ENCODE assay signal across 12 mouse cellular contexts in genomic region chrX:106017102-106017501, GRCm38 (mm10). TPM values are rescaled to one million over a fixed set of nuclear protein-coding genes. Genes with fewer than 3 reads are reported as not detected.
A peak's percentile ranks its signal among the peaks of the same experiment; 100 is the strongest.
DNase-seq lines count a peak whose midpoint lies in the region; ATAC-seq and TF ChIP-seq lines count a peak whose summit lies in the region.
"Had no signal": no experiment of that assay in that cellular context is flagged by ENCODE, and none has a peak within 500 bp of the region (broad histone marks: within the 10 kb centered on the region; RNA-seq: fewer than 3 reads in every experiment).

No protein-coding gene starts in this region.

- no peak for TF ChIP-seq POLR2A in kidney, adult 2 months (IDR thresholded peaks at IDR 0.05; ENCODE audit: low read depth, low read length)

- no peaks in the 10 kb centered on the region for H3K27me3 ChIP-seq in kidney, adult 2 months (replicated peaks; ENCODE audit: control insufficient read depth, insufficient read depth, low read length)
- no peaks in the 10 kb centered on the region for H3K27me3 ChIP-seq in hindbrain, embryonic 12.5 days
- H3K27me3 ChIP-seq in midbrain, embryonic 13.5 days = no peaks in the 10 kb centered on the region

- WGBS in kidney, adult 2 months = 48% methylated on average over 3 of the region's 3 CpGs
- 91% methylated on average over 3 of the region's 3 CpGs for WGBS in hindbrain, embryonic 12.5 days
- WGBS in midbrain, embryonic 13.5 days = 91% methylated on average over 3 of the region's 3 CpGs

- H3K27ac ChIP-seq in kidney, adult 2 months (ENCODE audit: insufficient read depth, low read depth, low read length) = peak overlapping the region; percentile 56
- peak overlapping the region; percentile 75 for H3K27ac ChIP-seq in brown adipose tissue, adult 24 weeks (replicated peaks; ENCODE audit: low read depth, low read length)
- H3K27ac ChIP-seq in hindbrain, embryonic 12.5 days = no peak overlapping the region
- no peak overlapping the region for H3K27ac ChIP-seq in midbrain, embryonic 13.5 days

- H3K4me3 ChIP-seq in kidney, adult 2 months (ENCODE audit: insufficient read depth, low read depth, low read length) = peak overlapping the region; percentile 51
- peak overlapping the region; percentile 57 for H3K4me3 ChIP-seq in brown adipose tissue, adult 24 weeks (ENCODE audit: insufficient read depth, low read depth, low read length)
- no peak overlapping the region for H3K4me3 ChIP-seq in hindbrain, embryonic 12.5 days
- no peak overlapping the region for H3K4me3 ChIP-seq in midbrain, embryonic 13.5 days (replicated peaks)

- ATAC-seq in hindbrain, embryonic 12.5 days (ENCODE audit: low FRiP score) = no peak
- no peak for ATAC-seq in midbrain, embryonic 13.5 days
- ATAC-seq: Patski had no signal

- H3K9ac ChIP-seq in hindbrain, embryonic 12.5 days = no peak overlapping the region
- H3K9ac ChIP-seq in midbrain, embryonic 13.5 days (replicated peaks) = no peak overlapping the region

- no peaks in the 10 kb centered on the region; the same call in 1 of the 2 replicates for H3K36me3 ChIP-seq in kidney, adult 2 months (ENCODE audit: control insufficient read depth, insufficient read depth, low read length)
- H3K36me3 ChIP-seq in hindbrain, embryonic 12.5 days = peaks cover 7% of the 10 kb centered on the region; the same call in 1 of the 2 replicates
- H3K36me3 ChIP-seq in midbrain, embryonic 13.5 days = 0 out of 2 replicates have a peak, but pooled peaks cover 2% of the 10 kb centered on the region

- 0 out of 2 replicates have a peak overlapping the region, but pooled peaks have one; percentile 50 for H3K4me2 ChIP-seq in hindbrain, embryonic 12.5 days (replicated peaks)
- H3K4me2 ChIP-seq in midbrain, embryonic 13.5 days (replicated peaks) = peak overlapping the region; percentile 23

- H3K9me3 ChIP-seq in hindbrain, embryonic 12.5 days (replicated peaks) = no peaks in the 10 kb centered on the region
- H3K9me3 ChIP-seq in midbrain, embryonic 13.5 days = no peaks in the 10 kb centered on the region

- no peak for TF ChIP-seq CTCF in kidney, adult 2 months (conservative IDR thresholded peaks at IDR 0.05; ENCODE audit: insufficient read depth, insufficient read length, low read depth, low read length)

- no peak for DNase-seq in kidney, adult 2 months
- no peak for DNase-seq in kidney, postnatal 4 days
- no peak for DNase-seq in cerebellum, adult 9-11 months
- no peak for DNase-seq in testis, postnatal 10 days (ENCODE audit: low spot score)
- no peak for DNase-seq in T-cell, adult 2 months (ENCODE audit: low spot score)
- DNase-seq: cerebellum, adult 9-10 months; kidney, adult 9 months; right cerebral cortex, postnatal 25 days had no signal

- no peaks in the 10 kb centered on the region; the same call in 1 of the 2 replicates for H3K4me1 ChIP-seq in kidney, adult 2 months (ENCODE audit: control insufficient read depth, insufficient read depth, low read length)
- peaks cover 3% of the 10 kb centered on the region; the same call in 1 of the 2 replicates for H3K4me1 ChIP-seq in brown adipose tissue, adult 24 weeks (ENCODE audit: control insufficient read depth, insufficient read depth, insufficient read length, low read length)
- no peaks in the 10 kb centered on the region for H3K4me1 ChIP-seq in hindbrain, embryonic 12.5 days
- peaks cover 8% of the 10 kb centered on the region for H3K4me1 ChIP-seq in midbrain, embryonic 13.5 days (replicated peaks)

RNA-seq across cellular contexts. Expression of gene Cox7b, which starts 1.6 kb away (rescaled TPM):
- 532 and 542 TPM in 2 replicates for polyA plus RNA-seq in kidney, adult 2 months (2012; rRNA removed)
- 7,166 and 8,308 TPM in 2 replicates for polyA plus RNA-seq in brown adipose tissue, adult 24 weeks (2012; ENCODE audit: insufficient read depth, insufficient read length, missing spikeins)
- 285 and 293 TPM in 2 replicates for polyA plus RNA-seq in hindbrain, embryonic 12.5 days (2016; fragmentation: Nextera tagmentation; extraction: Ambion mirVana)
- 334 and 374 TPM in 2 replicates for polyA plus RNA-seq in midbrain, embryonic 13.5 days (2015; fragmentation: Nextera tagmentation; extraction: Ambion mirVana)

RNA-seq across cellular contexts. Expression of gene Magt1, which starts 5.4 kb away (rescaled TPM):
- 11.8 and 16.4 TPM in 2 replicates for polyA plus RNA-seq in kidney, adult 2 months (2012; rRNA removed)
- polyA plus RNA-seq in brown adipose tissue, adult 24 weeks (2012; ENCODE audit: insufficient read depth, insufficient read length, missing spikeins) = 30.4 and 33.4 TPM in 2 replicates
- polyA plus RNA-seq in hindbrain, embryonic 12.5 days (2016; fragmentation: Nextera tagmentation; extraction: Ambion mirVana) = 46.5 and 49.9 TPM in 2 replicates
- polyA plus RNA-seq in midbrain, embryonic 13.5 days (2015; fragmentation: Nextera tagmentation; extraction: Ambion mirVana) = 25.7 and 26.1 TPM in 2 replicates

RNA-seq across cellular contexts. Expression of gene Atp7a, which starts 10.0 kb away (rescaled TPM):
- 4.4 and 5.0 TPM in 2 replicates for polyA plus RNA-seq in kidney, adult 2 months (2012; rRNA removed)
- 1.7 and 2.4 TPM in 2 replicates for polyA plus RNA-seq in brown adipose tissue, adult 24 weeks (2012; ENCODE audit: insufficient read depth, insufficient read length, missing spikeins)
- polyA plus RNA-seq in hindbrain, embryonic 12.5 days (2016; fragmentation: Nextera tagmentation; extraction: Ambion mirVana) = 29.1 and 30.2 TPM in 2 replicates
- polyA plus RNA-seq in midbrain, embryonic 13.5 days (2015; fragmentation: Nextera tagmentation; extraction: Ambion mirVana) = 19.2 and 20.0 TPM in 2 replicates

Comparison
In these comparisons a context has a peak if more than half of its experiments do, and no peak if none do; other contexts are left out.
1. H3K27ac ChIP-seq: peak in kidney, adult 2 months (single experiment) and brown adipose tissue, adult 24 weeks (single experiment); none in hindbrain, embryonic 12.5 days (single experiment) and midbrain, embryonic 13.5 days (single experiment).
2. H3K4me3 ChIP-seq: peak in kidney, adult 2 months (single experiment) and brown adipose tissue, adult 24 weeks (single experiment); none in hindbrain, embryonic 12.5 days (single experiment) and midbrain, embryonic 13.5 days (single experiment).
3. RNA of gene Cox7b, which starts 1.6 kb away (polyA plus RNA-seq): 7,166 to 8,308 TPM in brown adipose tissue, adult 24 weeks; 532 to 542 TPM in kidney, adult 2 months, 334 to 374 TPM in midbrain, embryonic 13.5 days and 285 to 293 TPM in hindbrain, embryonic 12.5 days; every median in the first group is over 10 times any median in the second.